Mouse (Mus musculus): ENCODE measurements around the gene Gm49383. TPM values are rescaled to one million over a fixed set of nuclear protein-coding genes. Genes with fewer than 3 reads are reported as not detected.
A peak's percentile ranks its signal among the peaks of the same experiment; 100 is the strongest.
"Not testable (repeated sequence)": the region's sequence is repeated elsewhere in the genome, so short reads cannot be mapped to it uniquely, and the experiment has no call there.

Gene Gm49383
- polyA plus RNA-seq, 1 experiment from 2014 or later: 13.8 TPM

GRCm38 (mm10) chr12:69159578-69159940 is 37.3 kb downstream of the Gm49383 start:
- H3K9ac ChIP-seq (ENCODE audit: low read depth, low read length): no peak overlapping the region
- no peak for ATAC-seq (ENCODE audit: low read depth)
- H3K9me3 ChIP-seq (replicated peaks; ENCODE audit: control insufficient read depth, low read length): no peaks in the 10 kb centered on the region
- H3K27me3 ChIP-seq (ENCODE audit: control insufficient read depth, insufficient read depth, low read depth, low read length): no peaks in the 10 kb centered on the region
- peak overlapping the region; percentile 57 for H3K4me2 ChIP-seq (ENCODE audit: low read depth, low read length)
- peak overlapping the region; percentile 40 for H3K4me3 ChIP-seq (ENCODE audit: low read depth, low read length)
- peaks cover 12% of the 10 kb centered on the region for H3K36me3 ChIP-seq (ENCODE audit: control insufficient read depth, insufficient read depth)
- H3K27ac ChIP-seq (ENCODE audit: low read length): peak overlapping the region; percentile 64; the same call in 1 of the 2 replicates
- peaks cover 19% of the 10 kb centered on the region for H3K4me1 ChIP-seq (ENCODE audit: control insufficient read depth, low read depth, low read length)
- 3% methylated on average over 9 of the region's 9 CpGs for WGBS (ENCODE audit: insufficient replicate concordance)

- H3K9ac ChIP-seq (ENCODE audit: low read depth, low read length): peak within 1 kb of the TSS; percentile 88
- peaks cover 12% of the 10 kb centered on the region for H3K36me3 ChIP-seq (ENCODE audit: control insufficient read depth, insufficient read depth)
- peak within 1 kb of the TSS; percentile 97 for H3K27ac ChIP-seq (ENCODE audit: low read length)
- H3K4me3 ChIP-seq (ENCODE audit: low read depth, low read length): peak within 1 kb of the TSS; percentile 81
- H3K27me3 ChIP-seq (ENCODE audit: control insufficient read depth, insufficient read depth, low read depth, low read length); H3K9me3 ChIP-seq (replicated peaks; ENCODE audit: control insufficient read depth, low read length): not testable (repeated sequence)
- peaks cover 19% of the 10 kb centered on the region for H3K4me1 ChIP-seq (ENCODE audit: control insufficient read depth, low read depth, low read length)
- WGBS (ENCODE audit: insufficient replicate concordance): under 1% methylated on average over 56 of the region's 68 CpGs
- ATAC-seq (ENCODE audit: low read depth): peak; percentile 95
- peak within 1 kb of the TSS; percentile 84 for H3K4me2 ChIP-seq (ENCODE audit: low read depth, low read length)
Measured at GRCm38 (mm10) chr12:69158765-69159577, 37.9 kb downstream of the Gm49383 start, which contains the start of gene Rps29. Gene Rps29, minus strand, starts transcription at chr12:69159186.

GRCm38 (mm10) chr12:69158366-69158764 is 38.5 kb downstream of the Gm49383 start:
- H3K4me1 ChIP-seq (ENCODE audit: control insufficient read depth, low read depth, low read length): peaks cover 19% of the 10 kb centered on the region
- no peak for ATAC-seq (ENCODE audit: low read depth)
- no peaks in the 10 kb centered on the region for H3K9me3 ChIP-seq (replicated peaks; ENCODE audit: control insufficient read depth, low read length)
- peak overlapping the region; percentile 81 for H3K4me3 ChIP-seq (ENCODE audit: low read depth, low read length)
- H3K36me3 ChIP-seq (ENCODE audit: control insufficient read depth, insufficient read depth): peaks cover 12% of the 10 kb centered on the region
- peak overlapping the region; percentile 88 for H3K9ac ChIP-seq (ENCODE audit: low read depth, low read length)
- WGBS (ENCODE audit: insufficient replicate concordance): under 1% methylated on average over 19 of the region's 19 CpGs
- peak overlapping the region; percentile 84 for H3K4me2 ChIP-seq (ENCODE audit: low read depth, low read length)
- H3K27me3 ChIP-seq (ENCODE audit: control insufficient read depth, insufficient read depth, low read depth, low read length): no peaks in the 10 kb centered on the region
- peak overlapping the region; percentile 97 for H3K27ac ChIP-seq (ENCODE audit: low read length)

GRCm38 (mm10) chr12:69157107-69157506 is 39.8 kb downstream of the Gm49383 start:
- Histone ChIP-seq H3K4me1 (ENCODE audit: control insufficient read depth, low read depth, low read length) (peaks cover 19% of the 10 kb centered on the region), H3K36me3 (ENCODE audit: control insufficient read depth, insufficient read depth) (peaks cover 12% of the 10 kb centered on the region), H3K4me3 (ENCODE audit: low read depth, low read length) (peak overlapping the region; percentile 81), H3K4me2 (ENCODE audit: low read depth, low read length) (peak overlapping the region; percentile 84), H3K9ac (ENCODE audit: low read depth, low read length) (peak overlapping the region; percentile 88; the same call in 1 of the 2 replicates), H3K27ac (ENCODE audit: low read length) (peak overlapping the region; percentile 71), H3K9me3 (replicated peaks; ENCODE audit: control insufficient read depth, low read length) (no peaks in the 10 kb centered on the region), H3K27me3 (ENCODE audit: control insufficient read depth, insufficient read depth, low read depth, low read length) (no peaks in the 10 kb centered on the region)
- 57% methylated on average over 2 of the region's 2 CpGs for WGBS (ENCODE audit: insufficient replicate concordance)
- no peak for ATAC-seq (ENCODE audit: low read depth)

GRCm38 (mm10) chr12:69156436-69156835 is 40.5 kb downstream of the Gm49383 start:
- WGBS (ENCODE audit: insufficient replicate concordance): 64% methylated on average over 4 of the region's 4 CpGs
- no peaks in the 10 kb centered on the region for H3K27me3 ChIP-seq (ENCODE audit: control insufficient read depth, insufficient read depth, low read depth, low read length)
- H3K36me3 ChIP-seq (ENCODE audit: control insufficient read depth, insufficient read depth): peaks cover 12% of the 10 kb centered on the region
- peaks cover 19% of the 10 kb centered on the region for H3K4me1 ChIP-seq (ENCODE audit: control insufficient read depth, low read depth, low read length)
- no peak overlapping the region for H3K4me3 ChIP-seq (ENCODE audit: low read depth, low read length)
- H3K4me2 ChIP-seq (ENCODE audit: low read depth, low read length): no peak overlapping the region
- H3K27ac ChIP-seq (ENCODE audit: low read length): peak overlapping the region; percentile 71
- H3K9me3 ChIP-seq (replicated peaks; ENCODE audit: control insufficient read depth, low read length): no peaks in the 10 kb centered on the region
- H3K9ac ChIP-seq (ENCODE audit: low read depth, low read length): no peak overlapping the region
- no peak for ATAC-seq (ENCODE audit: low read depth)

GRCm38 (mm10) chr12:69155923-69156322 is 41.0 kb downstream of the Gm49383 start:
- no peaks in the 10 kb centered on the region for H3K27me3 ChIP-seq (ENCODE audit: control insufficient read depth, insufficient read depth, low read depth, low read length)
- peaks cover 12% of the 10 kb centered on the region for H3K36me3 ChIP-seq (ENCODE audit: control insufficient read depth, insufficient read depth)
- H3K4me3 ChIP-seq (ENCODE audit: low read depth, low read length): no peak overlapping the region
- H3K4me1 ChIP-seq (ENCODE audit: control insufficient read depth, low read depth, low read length): peaks cover 19% of the 10 kb centered on the region
- H3K27ac ChIP-seq (ENCODE audit: low read length): no peak overlapping the region
- no peaks in the 10 kb centered on the region for H3K9me3 ChIP-seq (replicated peaks; ENCODE audit: control insufficient read depth, low read length)
- 55% methylated on average over 2 of the region's 2 CpGs for WGBS (ENCODE audit: insufficient replicate concordance)
- no peak overlapping the region for H3K9ac ChIP-seq (ENCODE audit: low read depth, low read length)
- ATAC-seq (ENCODE audit: low read depth): no peak
- no peak overlapping the region for H3K4me2 ChIP-seq (ENCODE audit: low read depth, low read length)

GRCm38 (mm10) chr12:69150049-69150448 is 46.9 kb downstream of the Gm49383 start:
- no peak for ATAC-seq (ENCODE audit: low read depth)

GRCm38 (mm10) chr12:69147166-69147735 is 49.7 kb downstream of the Gm49383 start:
- no peaks in the 10 kb centered on the region for H3K4me1 ChIP-seq (ENCODE audit: control insufficient read depth, low read depth, low read length)

More at GRCm38 (mm10) chr12:69150049-69150448, 46.9 kb downstream of the Gm49383 start:
- 72% methylated on average over 13 of the region's 13 CpGs for WGBS (ENCODE audit: insufficient replicate concordance)
- no peaks in the 10 kb centered on the region for H3K9me3 ChIP-seq (replicated peaks; ENCODE audit: control insufficient read depth, low read length)
- no peak overlapping the region for H3K27ac ChIP-seq (ENCODE audit: low read length)
- no peak overlapping the region for H3K4me3 ChIP-seq (ENCODE audit: low read depth, low read length)
- no peaks in the 10 kb centered on the region for H3K27me3 ChIP-seq (ENCODE audit: control insufficient read depth, insufficient read depth, low read depth, low read length)
- H3K4me1 ChIP-seq (ENCODE audit: control insufficient read depth, low read depth, low read length): no peaks in the 10 kb centered on the region
- H3K4me2 ChIP-seq (ENCODE audit: low read depth, low read length): no peak overlapping the region
- H3K36me3 ChIP-seq (ENCODE audit: control insufficient read depth, insufficient read depth): no peaks in the 10 kb centered on the region
- no peak overlapping the region for H3K9ac ChIP-seq (ENCODE audit: low read depth, low read length)

GRCm38 (mm10) chr12:69143460-69143859 is 53.4 kb downstream of the Gm49383 start:
- WGBS (ENCODE audit: insufficient replicate concordance): 73% methylated on average over 6 of the region's 6 CpGs
- Histone ChIP-seq H3K9me3 (replicated peaks; ENCODE audit: control insufficient read depth, low read length) (no peaks in the 10 kb centered on the region), H3K4me1 (ENCODE audit: control insufficient read depth, low read depth, low read length) (no peaks in the 10 kb centered on the region), H3K4me3 (ENCODE audit: low read depth, low read length) (no peak overlapping the region), H3K4me2 (ENCODE audit: low read depth, low read length) (no peak overlapping the region), H3K9ac (ENCODE audit: low read depth, low read length) (no peak overlapping the region), H3K27ac (ENCODE audit: low read length) (no peak overlapping the region), H3K36me3 (ENCODE audit: control insufficient read depth, insufficient read depth) (no peaks in the 10 kb centered on the region), H3K27me3 (ENCODE audit: control insufficient read depth, insufficient read depth, low read depth, low read length) (no peaks in the 10 kb centered on the region)
- ATAC-seq (ENCODE audit: low read depth): no peak

More at GRCm38 (mm10) chr12:69147166-69147735, 49.7 kb downstream of the Gm49383 start:
- no peak overlapping the region for H3K9ac ChIP-seq (ENCODE audit: low read depth, low read length)
- no peaks in the 10 kb centered on the region for H3K36me3 ChIP-seq (ENCODE audit: control insufficient read depth, insufficient read depth)
- H3K27ac ChIP-seq (ENCODE audit: low read length): no peak overlapping the region
- H3K4me2 ChIP-seq (ENCODE audit: low read depth, low read length): no peak overlapping the region
- ATAC-seq (ENCODE audit: low read depth): no peak
- H3K27me3 ChIP-seq (ENCODE audit: control insufficient read depth, insufficient read depth, low read depth, low read length): no peaks in the 10 kb centered on the region
- 72% methylated on average over 5 of the region's 5 CpGs for WGBS (ENCODE audit: insufficient replicate concordance)
- H3K9me3 ChIP-seq (replicated peaks; ENCODE audit: control insufficient read depth, low read length): no peaks in the 10 kb centered on the region
- H3K4me3 ChIP-seq (ENCODE audit: low read depth, low read length): no peak overlapping the region

Data from liver, embryonic 16.5 days (tissue).